Mouse (Mus musculus) spleen, adult 2 months (tissue): ENCODE data around the gene Obsl1. TPM values are rescaled to one million over a fixed set of nuclear protein-coding genes. Genes with fewer than 3 reads are reported as not detected.

ENCODE experiments used
- DNase-seq, 2 experiments: peaks; one replicate each; pipeline versions ENCODE4 v3.0.0 to v3.0.0-alpha.2; 2012 to 2021; ENCODE audit warnings: low spot score in 2 of 2, low read depth in 1 of 2
- H3K27ac ChIP-seq: fragments of 200-500 bp; 2 replicates; pipeline ENCODE4 v1.5.1; 2012; ENCODE audit warnings: low read length, inconsistent platforms; ENCODE audit not compliant: insufficient read depth
- H3K27me3 ChIP-seq: fragments of 200-500 bp; 2 replicates; pipeline ENCODE4 v1.6.1; 2012; ENCODE audit warnings: mild to moderate bottlenecking, moderate library complexity, low read length, inconsistent platforms; ENCODE audit not compliant: control insufficient read depth, insufficient read depth
- H3K36me3 ChIP-seq: fragments of 200-500 bp; 2 replicates; pipeline ENCODE4 v1.6.1; 2012; ENCODE audit warnings: mild to moderate bottlenecking, low read length, inconsistent platforms; ENCODE audit not compliant: control insufficient read depth, insufficient read depth
- H3K4me1 ChIP-seq: fragments of 200-500 bp; 2 replicates; pipeline ENCODE4 v1.6.1; 2011; ENCODE audit warnings: inconsistent platforms; ENCODE audit not compliant: control insufficient read depth, insufficient read depth, insufficient read length
- H3K4me3 ChIP-seq: fragments of 200-500 bp; 2 replicates; pipeline ENCODE4 v1.5.1; 2011; ENCODE audit warnings: mild to moderate bottlenecking, inconsistent platforms; ENCODE audit not compliant: insufficient read depth, insufficient read length; ENCODE audit errors: extremely low read depth
- CTCF ChIP-seq: fragments of 200-500 bp; IDR thresholded peaks from 2 replicates; pipeline ENCODE4 v1.5.1; 2011; ENCODE audit warnings: mild to moderate bottlenecking, inconsistent platforms; ENCODE audit not compliant: insufficient read depth, insufficient read length, insufficient replicate concordance; ENCODE audit errors: extremely low read depth
- POLR2A ChIP-seq: fragments of 200-500 bp; IDR thresholded peaks from 2 replicates; pipeline ENCODE4 v1.6.1; 2011; ENCODE audit warnings: low read depth, low read length, inconsistent platforms
- WGBS: fragments of 180-500 bp; shearing (Covaris S2); methylation state at CpG from one replicate; pipeline ENCODE4 v1.1.7; 2018; 5-methylcytosine and 5-hydroxymethylcytosine counted together
- polyA plus RNA-seq: library from polyadenylated mRNA; depleted of rRNA; stranded (reverse); fragments of >200 nt; gene quantifications from 2 replicates; pipeline ENCODE4 v1.2.3, GENCODE M21; 2012; rRNA removed

Obsl1 gene
- 7.8 and 7.9 TPM in 2 replicates for polyA plus RNA-seq

GRCm38 (mm10) chr1:75505956-75506831 lies at the start of gene Obsl1:
Gene Obsl1 (minus strand): TSS chr1:75506452.
- Histone ChIP-seq H3K27me3 (peaks cover 13% of the 10 kb centered on the region), H3K27ac (no peak within 1 kb of the TSS), H3K4me1 (no peaks in the 10 kb centered on the region; the same call in 1 of the 2 replicates), H3K36me3 (no peaks in the 10 kb centered on the region), H3K4me3 (peak within 1 kb of the TSS; percentile 16)
- WGBS = 4% methylated on average over 64 of the region's 65 CpGs
- no peak for TF ChIP-seq CTCF
- TF ChIP-seq POLR2A = no peak
- no peak for DNase-seq

GRCm38 (mm10) chr1:75555680-75556079 lies 49.4 kb upstream of the Obsl1 start:
- 49% methylated on average over 7 of the region's 7 CpGs for WGBS

GRCm38 (mm10) chr1:75550586-75550985 lies 44.3 kb upstream of the Obsl1 start:
- peaks cover 16% of the 10 kb centered on the region for H3K27me3 ChIP-seq
- TF ChIP-seq CTCF (no peak), POLR2A (no peak)

More at GRCm38 (mm10) chr1:75555680-75556079, 49.4 kb upstream of the Obsl1 start:
- Histone ChIP-seq H3K4me1 (peaks cover 5% of the 10 kb centered on the region; the same call in 1 of the 2 replicates), H3K4me3 (no peak overlapping the region), H3K27ac (no peak overlapping the region), H3K27me3 (no peaks in the 10 kb centered on the region), H3K36me3 (no peaks in the 10 kb centered on the region)
- no peak for TF ChIP-seq POLR2A
- TF ChIP-seq CTCF = no peak
- no peak for DNase-seq

GRCm38 (mm10) chr1:75549289-75550279 lies 43.3 kb upstream of the Obsl1 start:
- DNase-seq = no peak
- Histone ChIP-seq H3K4me3 (no peak overlapping the region), H3K4me1 (no peaks in the 10 kb centered on the region), H3K27ac (no peak overlapping the region), H3K27me3 (peaks cover 16% of the 10 kb centered on the region), H3K36me3 (no peaks in the 10 kb centered on the region)
- WGBS = 86% methylated on average over 17 of the region's 17 CpGs
- TF ChIP-seq CTCF (no peak), POLR2A (no peak)

More at GRCm38 (mm10) chr1:75550586-75550985, 44.3 kb upstream of the Obsl1 start:
- 89% methylated on average over 15 of the region's 15 CpGs for WGBS
- Histone ChIP-seq H3K27ac (no peak overlapping the region), H3K4me3 (no peak overlapping the region), H3K4me1 (no peaks in the 10 kb centered on the region), H3K36me3 (no peaks in the 10 kb centered on the region)
- DNase-seq = no peak

- Histone ChIP-seq H3K4me1 (no peaks in the 10 kb centered on the region), H3K27me3 (peaks cover 16% of the 10 kb centered on the region), H3K4me3 (no peak overlapping the region), H3K27ac (no peak overlapping the region), H3K36me3 (no peaks in the 10 kb centered on the region)
- no peak for DNase-seq
- WGBS = 89% methylated on average over 17 of the region's 17 CpGs
- TF ChIP-seq CTCF (no peak), POLR2A (no peak)
Observed at GRCm38 (mm10) chr1:75548871-75549270, 42.6 kb upstream of the Obsl1 start.

GRCm38 (mm10) chr1:75548083-75548482 lies 41.8 kb upstream of the Obsl1 start:
- 87% methylated on average over 3 of the region's 3 CpGs for WGBS
- H3K27ac ChIP-seq = no peak overlapping the region
- H3K4me3 ChIP-seq = no peak overlapping the region
- no peaks in the 10 kb centered on the region for H3K4me1 ChIP-seq
- no peak for DNase-seq
- H3K27me3 ChIP-seq = peaks cover 16% of the 10 kb centered on the region
- no peak for TF ChIP-seq POLR2A
- TF ChIP-seq CTCF = no peak
- H3K36me3 ChIP-seq = no peaks in the 10 kb centered on the region
